Mouse (Mus musculus) heart, adult 2 months (tissue): ENCODE measurements around the gene Neb. TPM values are rescaled to one million over a fixed set of nuclear protein-coding genes. Genes with fewer than 3 reads are reported as not detected.

Source experiments
- DNase-seq, 2 experiments: peaks; one replicate each; pipeline ENCODE4 v3.0.0; 2021
- H3K27ac ChIP-seq: fragments of 200-600 bp; 2 replicates; pipeline ENCODE4 v1.8.1; 2022
- H3K27me3 ChIP-seq: fragments of 200-500 bp; 2 replicates; pipeline ENCODE4 v1.6.1; 2012; ENCODE audit warnings: mild to moderate bottlenecking, low read length, inconsistent platforms, mixed read lengths; ENCODE audit not compliant: control insufficient read depth, insufficient read depth
- H3K36me3 ChIP-seq: fragments of 200-500 bp; 2 replicates; pipeline ENCODE4 v1.6.1; 2012; ENCODE audit warnings: low read length, inconsistent platforms; ENCODE audit not compliant: control insufficient read depth, insufficient read depth
- H3K4me1 ChIP-seq: fragments of 200-500 bp; 2 replicates; pipeline ENCODE4 v1.6.1; 2011; ENCODE audit warnings: low read length; ENCODE audit not compliant: control insufficient read depth, insufficient read depth
- H3K4me3 ChIP-seq: fragments of 200-600 bp; 2 replicates; pipeline ENCODE4 v1.8.1; 2022
- H3K79me2 ChIP-seq: fragments of 200-500 bp; replicated peaks from 2 replicates; pipeline ENCODE4 v1.6.1; 2012; ENCODE audit warnings: mild to moderate bottlenecking, inconsistent platforms, low read length, moderate library complexity, mixed read lengths; ENCODE audit not compliant: control insufficient read depth, insufficient read depth
- H3K9ac ChIP-seq: fragments of 200-500 bp; 2 replicates; pipeline ENCODE4 v1.6.1; 2012; ENCODE audit warnings: low read depth, mild to moderate bottlenecking, control low read depth, inconsistent platforms, low read length, mixed read lengths
- CTCF ChIP-seq: fragments of 200-600 bp; IDR thresholded peaks from 2 replicates; pipeline ENCODE4 v1.8.1; 2022; ENCODE audit warnings: antibody characterized with exemption, mild to moderate bottlenecking, moderate library complexity
- EP300 ChIP-seq: fragments of 200-500 bp; IDR thresholded peaks from 2 replicates; pipeline ENCODE4 v1.6.1; 2011; ENCODE audit warnings: low read depth, low read length, control low read depth; ENCODE audit not compliant: insufficient read depth
- POLR2A ChIP-seq: fragments of 200-500 bp; IDR thresholded peaks from 2 replicates; pipeline ENCODE4 v1.6.1; 2011; ENCODE audit warnings: mild to moderate bottlenecking, low read depth, low read length, control low read depth; ENCODE audit not compliant: insufficient read depth
- WGBS: fragments of 180-500 bp; shearing (Covaris S2); methylation state at CpG from one replicate; pipeline ENCODE4 v1.1.7; 2018; 5-methylcytosine and 5-hydroxymethylcytosine counted together
- intact Hi-C: fragments of 180-260 bp; cut with DNase I; formaldehyde crosslinking; loops from one replicate; pipeline ENCODE4 v1.15.1; 2025
- polyA plus RNA-seq: library from polyadenylated mRNA; depleted of rRNA; stranded (reverse); fragments of >200 nt; gene quantifications from 2 replicates; pipeline ENCODE4 v1.2.3, GENCODE M21; 2012
- total RNA-seq, 2 experiments: library from RNA; stranded (reverse); gene quantifications; 2 replicates each; pipeline ENCODE4 v1.2.3; 2021

The Neb gene
- total and polyA plus RNA-seq, 3 experiments = 1.0 to 10.2 (median 7.6) TPM

DNA sequence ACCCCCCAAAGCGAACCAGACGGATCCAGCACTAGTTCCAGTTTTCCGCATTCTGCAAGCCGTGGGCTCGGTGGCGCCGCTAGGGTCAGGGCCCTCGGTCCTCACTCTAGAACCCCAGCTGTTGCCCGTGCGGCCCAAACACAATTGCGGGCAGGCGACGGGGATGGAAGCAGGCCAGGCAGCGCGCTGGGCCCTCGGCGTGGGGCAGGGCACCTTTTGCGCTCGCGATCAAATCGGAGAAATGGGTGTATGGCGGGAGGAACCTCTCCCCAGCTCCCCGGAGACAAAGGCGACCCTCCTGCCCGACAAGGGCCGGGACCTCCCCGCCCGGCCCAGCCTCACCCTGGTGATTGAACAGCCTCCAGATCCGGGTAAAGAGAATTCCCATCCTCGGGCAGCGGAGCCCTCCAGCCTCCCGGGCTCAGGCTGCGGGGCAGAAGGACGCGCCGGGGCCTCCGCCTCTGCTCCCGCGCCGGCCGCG, 46.0 kb upstream of the Neb start:
- intact Hi-C loops = loop anchor here (5.0 to 10.0 kb wide), 4 partner anchors 148 to 771 kb away; partner anchors contain the start of genes Arl6ip6, Prpf40a and Rif1
- peaks cover 8% of the 10 kb centered on the region for H3K79me2 ChIP-seq
- peak overlapping the region; percentile 84 for H3K9ac ChIP-seq
- H3K4me3 ChIP-seq = peak overlapping the region; percentile 97
- peaks cover 20% of the 10 kb centered on the region for H3K4me1 ChIP-seq
- peak overlapping the region; percentile 93 for H3K27ac ChIP-seq
- DNase-seq = peak in 1 of 2 experiments; percentile 75
- no peaks in the 10 kb centered on the region for H3K27me3 ChIP-seq
- under 1% methylated on average over 37 of the region's 42 CpGs for WGBS
- TF ChIP-seq POLR2A (no peak), CTCF (no peak), EP300 (no peak)
- peaks cover 27% of the 10 kb centered on the region for H3K36me3 ChIP-seq

DNA sequence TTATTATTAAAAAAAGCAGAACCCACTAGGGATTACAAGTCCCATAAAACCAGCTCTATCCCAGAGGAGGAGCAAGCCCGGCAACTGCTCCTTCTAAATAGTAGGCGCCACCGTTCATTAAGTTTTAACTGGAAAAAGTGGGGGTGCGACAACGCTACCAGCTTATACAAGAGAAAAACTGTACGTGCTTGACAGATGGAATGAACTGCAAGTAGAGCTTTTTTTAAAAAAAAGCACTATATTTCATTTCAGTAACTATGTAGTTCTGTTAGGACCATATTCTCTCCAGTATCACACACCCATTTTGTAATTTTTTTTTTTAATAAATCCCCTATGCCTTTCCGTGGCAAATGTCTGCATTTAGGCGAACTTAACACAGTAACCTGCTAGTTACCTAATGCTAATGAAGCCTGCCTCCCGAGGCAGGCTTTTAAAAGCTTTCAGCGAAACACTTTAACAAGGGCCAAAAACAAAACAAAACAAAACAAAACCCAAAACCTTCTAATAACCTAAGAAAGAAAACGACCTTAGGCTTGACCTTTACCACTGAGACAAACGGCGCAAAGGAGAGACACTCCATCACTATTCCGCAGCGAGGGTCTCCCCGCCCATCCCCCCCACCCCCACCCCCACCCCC, 45.5 kb upstream of the Neb start:
- Histone ChIP-seq H3K79me2 (peaks cover 11% of the 10 kb centered on the region), H3K27ac (peak overlapping the region; percentile 93), H3K27me3 (no peaks in the 10 kb centered on the region), H3K9ac (peak overlapping the region; percentile 40; the same call in 1 of the 2 replicates), H3K4me1 (peaks cover 24% of the 10 kb centered on the region), H3K4me3 (peak overlapping the region; percentile 97), H3K36me3 (peaks cover 31% of the 10 kb centered on the region)
- WGBS = 2% methylated on average over 16 of the region's 16 CpGs
- TF ChIP-seq POLR2A (no peak), EP300 (no peak), CTCF (no peak)
- DNase-seq = no peak
- intact Hi-C loops = loop anchor here (5.0 to 10.0 kb wide), 4 partner anchors 149 to 771 kb away; partner anchors contain the start of genes Arl6ip6, Prpf40a and Rif1

GRCm38 (mm10) chr2:52422871-52423610, 44.8 kb upstream of the Neb start:
- 31% methylated on average over 8 of the region's 8 CpGs for WGBS

DNA sequence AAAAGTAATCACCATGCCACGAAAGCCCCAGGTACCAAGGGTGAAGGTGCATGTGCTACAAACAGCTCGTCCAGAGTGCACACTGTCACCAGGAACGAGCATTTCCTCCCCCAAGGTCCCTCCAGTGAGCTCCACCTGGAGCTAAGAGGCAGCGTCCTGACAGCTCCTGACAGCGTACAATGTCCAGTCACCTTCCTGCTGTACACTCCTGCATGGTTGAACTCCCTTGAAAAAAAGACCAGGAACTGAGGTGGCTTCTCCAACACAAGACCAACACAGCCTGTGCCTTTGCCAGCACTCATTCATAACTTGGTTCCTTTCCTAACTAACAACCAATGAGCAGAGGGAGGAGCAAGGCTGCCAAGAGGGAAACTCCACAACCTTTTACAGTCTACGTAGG, 42.9 kb upstream of the Neb start:
- Histone ChIP-seq H3K4me3 (no peak overlapping the region), H3K27ac (no peak overlapping the region), H3K4me1 (peaks cover 25% of the 10 kb centered on the region), H3K9ac (0 out of 2 replicates have a peak overlapping the region, but pooled peaks have one; percentile 20), H3K79me2 (peaks cover 13% of the 10 kb centered on the region), H3K27me3 (no peaks in the 10 kb centered on the region), H3K36me3 (peaks cover 31% of the 10 kb centered on the region)
- intact Hi-C loops = loop anchor here (5.0 to 10.0 kb wide), 4 partner anchors 151 to 774 kb away; partner anchors contain the start of genes Arl6ip6, Prpf40a and Rif1
- TF ChIP-seq POLR2A = no peak
- no peak for TF ChIP-seq EP300
- TF ChIP-seq CTCF = no peak
- WGBS = 17% methylated on average over 6 of the region's 6 CpGs
- DNase-seq = no peak

More at GRCm38 (mm10) chr2:52422871-52423610, 44.8 kb upstream of the Neb start:
- TF ChIP-seq CTCF (no peak), POLR2A (no peak), EP300 (no peak)
- Histone ChIP-seq H3K9ac (peak overlapping the region; percentile 38; the same call in 1 of the 2 replicates), H3K36me3 (peaks cover 31% of the 10 kb centered on the region), H3K79me2 (peaks cover 13% of the 10 kb centered on the region), H3K4me3 (peak overlapping the region; percentile 97), H3K27ac (peak overlapping the region; percentile 93; the same call in 1 of the 2 replicates), H3K4me1 (peaks cover 24% of the 10 kb centered on the region), H3K27me3 (no peaks in the 10 kb centered on the region)
- intact Hi-C loops = loop anchor here (5.0 to 10.0 kb wide), 4 partner anchors 149 to 772 kb away; partner anchors contain the start of genes Arl6ip6, Prpf40a and Rif1
- DNase-seq = no peak

- intact Hi-C loops = loop anchor here (5.0 to 10.0 kb wide), 4 partner anchors 152 to 775 kb away; partner anchors contain the start of genes Arl6ip6, Prpf40a and Rif1
These were observed 41.9 kb upstream of the Neb start for GRCm38 (mm10) chr2:52420001-52420710.

More at GRCm38 (mm10) chr2:52420001-52420710, 41.9 kb upstream of the Neb start:
- H3K27me3 ChIP-seq = no peaks in the 10 kb centered on the region
- WGBS = 76% methylated on average over 7 of the region's 7 CpGs
- H3K79me2 ChIP-seq = peaks cover 13% of the 10 kb centered on the region
- peaks cover 25% of the 10 kb centered on the region for H3K4me1 ChIP-seq
- no peak for TF ChIP-seq CTCF
- TF ChIP-seq POLR2A = no peak
- TF ChIP-seq EP300 = no peak
- no peak overlapping the region for H3K27ac ChIP-seq
- DNase-seq = no peak
- no peak overlapping the region for H3K9ac ChIP-seq
- H3K36me3 ChIP-seq = peaks cover 36% of the 10 kb centered on the region
- no peak overlapping the region for H3K4me3 ChIP-seq
